Mouse (Mus musculus) embryonic fibroblast, embryonic 13.5 days (primary cell): ENCODE measurements around the gene Idh3a.
A peak's percentile ranks its signal among the peaks of the same experiment; 100 is the strongest.

Source experiments
- CTCF ChIP-seq: IDR thresholded peaks from 2 replicates; pipeline ENCODE4 v1.5.1; 2011; ENCODE audit warnings: mild to moderate bottlenecking, control low read depth, low read length, moderate library complexity, borderline replicate concordance; ENCODE audit not compliant: insufficient read depth
- POLR2A ChIP-seq: IDR thresholded peaks from 2 replicates; pipeline ENCODE4 v1.6.1; 2011; ENCODE audit warnings: low read depth, mild to moderate bottlenecking, control low read depth, low read length, moderate library complexity

DNA sequence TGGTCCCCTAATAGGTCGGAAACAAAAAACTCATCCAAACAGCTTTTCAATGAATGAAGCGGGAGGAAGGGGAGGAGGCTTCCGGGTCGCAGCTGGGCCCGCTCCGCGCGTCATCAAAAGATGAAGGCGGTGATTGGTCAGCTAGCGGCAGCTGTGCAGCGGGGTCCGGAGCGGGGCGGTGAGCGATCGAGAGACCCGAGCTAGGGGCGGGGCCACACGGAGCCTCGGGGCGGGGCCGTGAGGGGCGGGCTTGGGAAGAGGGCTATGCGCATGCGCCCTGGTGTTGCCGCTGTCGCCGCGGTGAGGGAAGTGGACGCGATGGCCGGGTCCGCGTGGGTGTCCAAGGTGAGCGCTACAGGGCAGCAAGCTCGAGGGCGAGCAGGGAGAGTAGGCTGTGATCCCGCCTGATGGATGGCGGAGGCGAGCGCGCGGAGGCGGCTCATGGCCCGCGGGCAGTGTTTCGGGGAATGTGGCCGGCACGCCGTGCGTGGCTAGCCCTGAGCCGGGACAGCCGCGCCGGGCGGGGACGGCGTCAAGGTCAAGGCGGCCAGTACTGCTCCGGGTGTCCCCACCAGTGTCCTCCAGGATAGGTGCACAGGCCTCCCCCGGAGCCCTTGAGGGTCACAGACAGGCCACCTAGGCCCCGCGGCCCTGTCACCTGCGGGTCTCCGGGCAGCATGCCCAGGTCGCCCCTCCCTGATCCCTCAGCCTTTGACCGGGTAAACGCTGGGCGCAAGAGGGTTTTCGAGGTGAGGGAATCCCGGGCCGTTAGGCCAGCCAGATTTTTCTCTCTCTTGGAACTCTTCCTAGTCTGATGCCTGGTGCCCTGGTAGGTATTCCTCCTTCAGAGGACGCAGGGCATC is at the start of gene Idh3a:
- peak; percentile 95 for TF ChIP-seq POLR2A
- no peak for TF ChIP-seq CTCF
